Mouse (Mus musculus): Measurements from ENCODE around the gene Spin1. TPM values are rescaled to one million over a fixed set of nuclear protein-coding genes. Genes with fewer than 3 reads are reported as not detected.
A peak's percentile ranks its signal among the peaks of the same experiment; 100 is the strongest.
"Not testable (repeated sequence)": the region's sequence is repeated elsewhere in the genome, so short reads cannot be mapped to it uniquely, and the experiment has no call there.

Gene Spin1
- total RNA-seq, 4 experiments from 2014 or later = 16.9 to 19.0 (median 18.3) TPM

GRCm38 (mm10) chr13:51094323-51095195 is 6.1 kb upstream of the Spin1 start:
- no peak for DNase-seq (ENCODE audit: low spot score in 2 of 2)

DNA sequence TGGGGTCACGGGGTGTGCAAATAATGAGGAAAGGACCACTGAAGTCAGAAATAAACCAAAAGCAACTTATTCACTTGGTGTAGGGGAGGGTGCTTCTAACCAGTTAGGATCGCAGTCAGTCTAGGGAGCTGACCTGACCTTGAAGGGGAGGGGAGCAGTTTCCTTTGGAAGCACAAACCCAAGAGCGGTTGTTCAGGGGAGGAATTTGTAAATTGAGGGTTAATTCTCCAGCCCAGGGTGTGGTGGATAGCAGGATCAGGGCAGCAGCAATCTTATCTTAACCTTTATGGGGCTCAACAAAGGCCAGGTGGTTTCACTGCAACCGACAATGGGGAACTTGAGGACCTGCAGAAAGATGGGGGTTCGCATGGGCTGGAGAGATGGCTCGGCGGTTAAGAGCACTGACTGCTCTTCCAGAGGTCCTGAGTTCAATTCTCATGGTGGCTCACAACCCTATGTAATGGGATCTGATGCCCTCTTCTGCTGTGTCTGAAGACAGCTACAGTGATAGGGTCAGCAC is 5.4 kb upstream of the Spin1 start:
- DNase-seq (ENCODE audit: low spot score in 2 of 2) = no peak

- DNase-seq (ENCODE audit: low spot score in 2 of 2) = no peak
These were observed 4.0 kb upstream of the Spin1 start for GRCm38 (mm10) chr13:51096644-51097043.

GRCm38 (mm10) chr13:51099560-51100232 is 984 bp upstream of the Spin1 start:
- DNase-seq (ENCODE audit: low spot score in 2 of 2) = no peak

- peak in 1 of 2 experiments; percentile 8 for DNase-seq (ENCODE audit: low spot score in 2 of 2)
These were observed 516 bp downstream of the Spin1 start for GRCm38 (mm10) chr13:51101016-51101776.

- DNase-seq (ENCODE audit: low spot score in 2 of 2) = no peak
These were observed 1.1 kb downstream of the Spin1 start for GRCm38 (mm10) chr13:51101777-51102132.

DNA sequence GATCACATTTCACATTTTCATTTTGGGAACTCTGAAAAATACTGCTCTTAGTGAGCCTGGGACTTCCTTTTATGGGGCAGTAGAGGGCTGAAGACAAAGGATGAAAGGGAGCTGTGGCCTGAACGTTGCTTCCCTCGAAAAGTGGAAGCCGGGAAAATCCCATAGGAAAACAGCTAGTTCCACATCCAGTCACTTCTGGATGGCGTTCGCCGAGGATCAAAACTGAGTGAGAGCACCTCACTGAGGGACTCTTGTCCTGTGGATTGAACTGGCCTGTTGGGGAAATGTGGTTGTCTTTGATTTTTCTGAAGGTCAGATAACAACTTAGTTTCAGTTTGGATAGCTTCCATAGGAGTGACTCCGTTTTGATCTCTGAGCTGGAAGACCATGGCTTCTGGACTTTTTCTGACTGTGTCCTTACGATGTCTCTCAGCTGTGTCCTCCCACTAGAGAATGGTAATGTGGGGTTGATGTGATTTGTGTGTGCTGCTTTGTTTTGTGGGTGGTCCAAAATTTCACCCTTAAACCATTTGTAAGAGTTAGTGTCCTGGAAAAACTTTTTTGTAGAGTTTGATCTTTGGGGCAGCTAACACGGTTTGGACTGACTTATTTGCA is 2.5 kb downstream of the Spin1 start:
- no peak for DNase-seq (ENCODE audit: low spot score in 2 of 2)

DNA sequence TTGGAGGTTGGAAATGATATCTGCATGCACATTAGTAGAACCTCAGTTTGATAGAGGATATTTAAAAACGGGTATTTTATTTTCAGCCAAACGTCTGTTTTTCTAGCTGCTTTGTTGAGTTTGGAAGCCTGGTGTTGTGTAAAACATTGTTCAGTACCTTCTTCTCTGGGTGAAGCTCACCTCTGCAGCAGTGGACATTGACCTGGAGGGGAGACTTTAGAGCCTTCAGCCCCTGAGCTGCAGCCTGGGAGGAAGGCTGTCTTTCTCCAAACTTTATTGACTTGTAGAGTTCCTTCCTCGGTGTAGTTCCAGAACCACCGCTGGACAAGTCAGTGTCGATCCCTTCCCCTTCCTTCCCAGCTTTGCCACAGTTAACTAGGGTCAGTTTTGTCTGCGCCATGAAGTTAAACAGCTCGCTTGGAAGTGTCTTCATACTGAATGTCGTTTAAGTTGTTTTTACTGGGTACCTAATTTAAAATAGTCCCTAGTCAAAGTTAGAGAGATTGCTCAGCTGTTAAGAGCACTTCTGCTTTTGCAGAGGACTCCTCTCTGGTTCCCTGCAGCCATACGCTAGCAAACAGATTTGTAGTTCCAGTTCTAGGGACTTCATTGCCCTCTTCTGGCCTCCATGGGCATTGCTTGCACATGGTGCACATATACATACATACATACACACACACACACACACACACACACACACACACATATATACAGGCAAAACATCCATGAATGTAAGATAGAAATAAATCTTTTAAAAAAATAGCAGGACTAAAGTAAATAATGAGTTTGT is 3.4 kb downstream of the Spin1 start:
- no peak for DNase-seq (ENCODE audit: low spot score in 2 of 2)

- no peak for DNase-seq (ENCODE audit: low spot score in 2 of 2)
These were observed 5.4 kb downstream of the Spin1 start for GRCm38 (mm10) chr13:51105861-51106655.

DNA sequence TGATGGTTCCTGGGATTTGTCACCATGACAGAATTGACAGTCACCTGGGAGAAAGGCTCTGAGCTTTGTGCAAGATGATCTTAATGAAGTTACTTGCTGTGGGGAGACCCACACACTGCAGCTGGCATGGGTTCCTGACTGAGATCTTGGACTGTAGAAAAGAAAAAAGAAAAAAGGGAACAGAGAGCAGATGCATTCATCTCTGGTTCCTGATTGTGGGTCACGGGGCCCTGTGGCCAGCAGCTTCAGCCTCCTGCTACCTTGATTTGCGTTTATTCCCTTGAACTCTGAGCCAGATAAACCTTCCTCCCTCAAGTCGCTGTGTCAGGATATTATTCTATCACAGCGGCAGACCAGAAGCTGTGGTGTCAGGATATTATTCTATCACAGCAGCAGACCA is 6.1 kb downstream of the Spin1 start:
- no peak for DNase-seq (ENCODE audit: low spot score in 2 of 2)

DNA sequence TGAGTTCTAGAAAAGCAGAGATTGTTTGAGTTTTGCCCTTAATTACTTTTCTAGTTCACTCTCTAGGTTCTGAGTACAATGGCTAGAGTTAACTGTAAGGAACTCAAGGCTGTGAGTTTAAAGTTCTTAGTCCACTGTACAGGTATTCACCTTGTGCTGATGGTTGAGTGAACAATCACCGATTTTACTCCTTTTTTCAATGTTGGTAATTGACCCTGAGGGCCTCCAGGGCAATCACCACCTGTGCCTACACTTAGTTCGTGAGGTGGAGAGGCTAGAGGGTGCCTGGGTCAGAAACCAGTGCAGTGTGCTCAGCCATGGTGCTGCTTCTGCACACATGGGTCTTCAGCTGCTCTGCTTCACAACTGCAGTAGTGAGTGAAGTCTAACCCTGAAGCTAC is 8.8 kb downstream of the Spin1 start:
- DNase-seq (ENCODE audit: low spot score in 2 of 2) = no peak

DNA sequence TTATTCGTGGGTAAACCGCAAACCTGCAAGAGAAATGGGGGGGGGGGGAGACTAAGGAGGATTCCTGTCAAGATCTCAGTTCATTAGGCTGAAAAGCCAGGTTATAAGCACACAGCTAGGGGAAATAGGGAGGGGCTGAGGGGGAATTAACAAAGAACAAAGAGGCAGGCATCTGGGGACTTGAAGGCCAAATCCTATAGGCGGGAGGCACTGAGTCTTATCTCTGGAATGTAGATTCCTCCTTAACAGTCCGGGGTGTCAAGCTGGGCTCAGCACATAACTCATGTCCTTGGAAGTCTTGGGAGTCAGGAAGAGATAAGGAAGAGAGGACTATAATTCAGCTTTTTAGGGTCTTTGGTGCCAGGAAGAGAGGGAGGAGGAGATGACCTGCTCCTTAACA is 13.7 kb downstream of the Spin1 start:
- DNase-seq (ENCODE audit: low spot score in 2 of 2) = not testable (repeated sequence)

- no peak for DNase-seq (ENCODE audit: low spot score in 2 of 2)
These were observed 15.1 kb downstream of the Spin1 start for GRCm38 (mm10) chr13:51115762-51116161.

DNA sequence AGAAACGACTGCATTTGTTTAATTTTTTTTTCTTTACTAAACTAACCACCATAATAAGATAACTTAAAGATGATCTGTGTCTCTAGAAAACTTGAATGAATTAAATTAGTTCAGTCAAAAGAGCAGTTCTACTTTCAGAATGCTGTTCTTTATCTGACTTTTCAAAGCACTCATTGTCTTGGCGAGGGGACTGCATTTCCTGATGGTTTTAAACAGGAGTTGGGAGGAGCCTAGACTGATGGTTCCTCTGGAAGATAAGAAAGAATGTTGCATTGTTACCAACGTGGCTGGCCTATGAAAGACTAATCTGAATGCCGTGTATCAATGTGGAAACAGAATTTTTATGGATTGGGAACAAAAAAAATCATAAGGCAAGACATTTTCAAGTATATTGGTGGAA is 20.1 kb downstream of the Spin1 start:
- no peak for DNase-seq (ENCODE audit: low spot score in 2 of 2)

- DNase-seq (ENCODE audit: low spot score in 2 of 2) = no peak
These were observed 21.3 kb downstream of the Spin1 start for GRCm38 (mm10) chr13:51121966-51122365.

DNA sequence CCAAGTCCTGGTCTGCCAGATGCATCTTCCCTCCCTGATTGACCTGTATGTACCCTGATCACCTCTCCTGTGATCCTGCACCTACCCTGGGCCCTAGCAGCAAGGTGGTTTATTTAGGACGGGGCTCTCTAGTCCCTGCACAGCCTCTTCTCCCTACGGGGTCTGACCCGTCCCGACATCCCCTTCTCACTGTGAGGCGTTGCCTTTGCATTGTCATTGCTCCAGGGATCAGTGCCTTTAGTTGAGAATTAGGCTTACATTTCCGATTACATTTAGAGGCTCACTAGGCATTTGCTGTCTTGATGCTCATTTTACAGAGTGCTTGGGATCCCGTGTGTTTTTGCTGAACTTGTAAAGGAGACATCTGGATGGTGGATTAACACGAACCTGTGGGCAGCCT is 22.1 kb downstream of the Spin1 start:
- DNase-seq (ENCODE audit: low spot score in 2 of 2) = no peak

DNA sequence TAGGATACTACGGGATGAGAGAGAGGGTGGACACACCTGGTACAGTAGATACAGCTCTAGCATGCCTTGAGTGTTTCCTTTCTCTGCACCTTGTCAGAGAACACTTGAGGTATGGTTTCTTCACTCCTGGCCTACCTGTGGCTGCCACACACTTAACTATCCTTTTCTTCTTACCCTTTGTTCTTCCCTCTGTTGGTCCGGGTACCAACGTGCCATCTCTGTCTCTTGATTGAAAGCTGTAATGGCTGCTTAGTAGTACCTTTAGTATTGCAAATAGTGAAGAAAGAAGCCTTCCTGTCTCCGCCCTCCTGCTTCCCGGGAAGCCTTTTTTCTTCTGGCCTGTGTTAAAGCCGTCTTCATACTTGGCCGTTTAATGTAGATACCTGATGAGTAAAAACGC is 24.7 kb downstream of the Spin1 start:
- DNase-seq (ENCODE audit: low spot score in 2 of 2) = no peak

- DNase-seq (ENCODE audit: low spot score in 2 of 2) = no peak
These were observed 27.2 kb downstream of the Spin1 start for GRCm38 (mm10) chr13:51127906-51128305.

DNA sequence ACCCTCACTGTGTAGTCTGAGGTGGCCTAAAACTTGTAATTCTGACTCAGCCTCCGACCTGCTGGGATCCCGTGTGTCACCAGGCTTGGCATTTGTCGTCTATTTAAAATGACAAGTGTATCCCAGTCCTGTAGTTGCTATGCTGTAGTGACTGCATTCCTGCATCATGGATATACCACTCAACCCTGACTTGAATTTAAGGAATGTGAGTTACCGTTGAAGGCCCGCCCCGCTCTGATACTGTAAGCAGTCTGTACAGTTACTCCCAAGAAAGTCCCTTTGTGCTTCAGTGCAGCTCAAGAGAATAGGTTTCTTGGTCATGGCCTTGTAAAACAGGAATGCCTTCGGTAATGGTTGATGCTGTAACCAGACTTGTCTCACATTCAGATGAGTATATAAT is 27.7 kb downstream of the Spin1 start:
- DNase-seq (ENCODE audit: low spot score in 2 of 2) = no peak

DNA sequence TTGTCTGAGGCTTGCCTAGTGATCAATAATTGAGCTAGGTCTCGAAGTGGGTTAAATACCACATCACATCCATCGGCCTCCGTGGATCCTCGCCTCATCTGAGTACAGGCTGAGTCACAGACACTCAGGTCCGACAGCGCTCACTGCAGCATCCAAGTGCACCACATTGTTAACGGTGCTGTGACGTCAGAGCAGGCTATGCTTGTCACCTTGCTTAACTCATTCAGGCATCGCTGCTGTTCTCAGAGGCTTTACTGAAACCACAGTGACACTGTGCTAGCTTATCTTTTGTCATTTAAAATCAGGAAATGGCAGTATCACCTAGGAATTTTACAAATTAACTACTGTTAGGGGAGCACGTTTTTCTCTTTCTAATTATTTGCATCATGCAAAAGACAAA is 30.5 kb downstream of the Spin1 start:
- no peak for DNase-seq (ENCODE audit: low spot score in 2 of 2)
